28 mouse cellular contexts compared by ENCODE assay signal in genomic region chr15:6567993-6568392, GRCm38 (mm10). TPM values are rescaled to one million over a fixed set of nuclear protein-coding genes. Genes with fewer than 3 reads are reported as not detected.
DNase-seq lines count a peak whose midpoint lies in the region; ATAC-seq and TF ChIP-seq lines count a peak whose summit lies in the region.
"Had no signal": no experiment of that assay in that cellular context is flagged by ENCODE, and none has a peak within 500 bp of the region (broad histone marks: within the 10 kb centered on the region; RNA-seq: fewer than 3 reads in every experiment).

No protein-coding gene starts in this region.

- no peaks in the 10 kb centered on the region; the same call in 1 of the 2 replicates for H3K36me3 ChIP-seq in liver, embryonic 11.5 days (ENCODE audit: control insufficient read depth, insufficient read depth, low read length)
- no peaks in the 10 kb centered on the region for H3K36me3 ChIP-seq in C2C12 (ENCODE audit: control insufficient read depth, insufficient read depth)
- H3K36me3 ChIP-seq in small intestine, adult 2 months (ENCODE audit: control insufficient read depth, insufficient read depth, low read length), result no peaks in the 10 kb centered on the region
- H3K36me3 ChIP-seq: embryonic facial prominence, embryonic 13.5 days; heart, embryonic 15.5 days; kidney, embryonic 15.5 days; limb, embryonic 13.5 days; midbrain, embryonic 13.5 days; stomach, embryonic 15.5 days had no signal

- H3ac ChIP-seq in C2C12 (ENCODE audit: control insufficient read depth, insufficient read length, low read depth), result no peak overlapping the region

- no peaks in the 10 kb centered on the region for H3K79me2 ChIP-seq in C2C12 (ENCODE audit: control insufficient read depth, insufficient read depth)

- TF ChIP-seq POLR2A in small intestine, adult 2 months (IDR thresholded peaks at IDR 0.05; ENCODE audit: low read depth, low read length), result no peak

- WGBS in liver, embryonic 11.5 days, result 78% methylated on average over 5 of the region's 5 CpGs
- WGBS in small intestine, adult 2 months, result 36% methylated on average over 5 of the region's 5 CpGs

- ATAC-seq in liver, embryonic 11.5 days (replicated peaks; ENCODE audit: low FRiP score), result no peak
- ATAC-seq: forebrain, embryonic 16.5 days; hindbrain, embryonic 16.5 days; midbrain, embryonic 13.5 days had no signal

- H3K79me3 ChIP-seq in C2C12 (ENCODE audit: low read depth), result no peaks in the 10 kb centered on the region

- peaks cover 11% of the 10 kb centered on the region for H3K4me1 ChIP-seq in liver, embryonic 11.5 days (replicated peaks; ENCODE audit: control insufficient read depth, insufficient read depth, low read length)
- H3K4me1 ChIP-seq in brown adipose tissue, adult 24 weeks (ENCODE audit: control insufficient read depth, insufficient read depth, insufficient read length, low read length), result no peaks in the 10 kb centered on the region; the same call in 1 of the 2 replicates
- H3K4me1 ChIP-seq in small intestine, adult 2 months (ENCODE audit: control insufficient read depth, insufficient read depth, insufficient read length, low read length), result peaks cover 27% of the 10 kb centered on the region

- no peak overlapping the region for H3K4me2 ChIP-seq in liver, embryonic 11.5 days
- H3K4me2 ChIP-seq: embryonic facial prominence, embryonic 13.5 days; heart, embryonic 15.5 days; kidney, embryonic 15.5 days; limb, embryonic 13.5 days; lung, embryonic 14.5 days; midbrain, embryonic 13.5 days; stomach, embryonic 15.5 days had no signal

- no peak overlapping the region for H3K4me3 ChIP-seq in liver, embryonic 11.5 days (ENCODE audit: low read depth, low read length)
- no peak overlapping the region for H3K4me3 ChIP-seq in C2C12 (ENCODE audit: insufficient read depth, poor library complexity, severe bottlenecking)
- no peak overlapping the region for H3K4me3 ChIP-seq in brown adipose tissue, adult 24 weeks (ENCODE audit: insufficient read depth, low read depth, low read length)
- H3K4me3 ChIP-seq in small intestine, adult 2 months (ENCODE audit: low read depth, low read length), result no peak overlapping the region
- H3K4me3 ChIP-seq: embryonic facial prominence, embryonic 13.5 days; erythroblast, embryonic 14.5 days; gastrocnemius, adult 2 months; heart, embryonic 15.5 days; kidney, embryonic 15.5 days; limb, embryonic 13.5 days; midbrain, embryonic 13.5 days; stomach, embryonic 15.5 days had no signal

- no peaks in the 10 kb centered on the region for H3K9me3 ChIP-seq in liver, embryonic 11.5 days (ENCODE audit: control insufficient read depth, low read length)
- H3K9me3 ChIP-seq: embryonic facial prominence, embryonic 13.5 days; heart, embryonic 15.5 days; kidney, embryonic 15.5 days; limb, embryonic 13.5 days; midbrain, embryonic 13.5 days; stomach, embryonic 15.5 days had no signal

- H3K9ac ChIP-seq in liver, embryonic 11.5 days (ENCODE audit: low read depth, low read length), result no peak overlapping the region
- H3K9ac ChIP-seq: embryonic facial prominence, embryonic 13.5 days; heart, embryonic 15.5 days; kidney, embryonic 15.5 days; limb, embryonic 13.5 days; liver, embryonic 14.5 days; lung, embryonic 14.5 days; midbrain, embryonic 13.5 days; stomach, embryonic 15.5 days had no signal

- no peak for TF ChIP-seq CTCF in C2C12 (IDR thresholded peaks at IDR 0.05; ENCODE audit: control insufficient read depth, insufficient read depth, insufficient read length)
- no peak for TF ChIP-seq CTCF in small intestine, adult 2 months (IDR thresholded peaks at IDR 0.05; ENCODE audit: extremely low read depth, insufficient read length, insufficient replicate concordance, low read depth, low read length)

- H3K27ac ChIP-seq in liver, embryonic 11.5 days (ENCODE audit: low read depth, low read length), result no peak overlapping the region
- peak overlapping the region; percentile 64; the same call in 1 of the 2 replicates for H3K27ac ChIP-seq in brown adipose tissue, adult 24 weeks (replicated peaks; ENCODE audit: low read depth, low read length)
- H3K27ac ChIP-seq in small intestine, adult 2 months (ENCODE audit: insufficient read depth, low read depth, low read length), result peak overlapping the region; percentile 39; the same call in 1 of the 2 replicates
- H3K27ac ChIP-seq: embryonic facial prominence, embryonic 13.5 days; gastrocnemius, adult 2 months; heart, embryonic 15.5 days; kidney, embryonic 15.5 days; limb, embryonic 13.5 days; liver, embryonic 14.5 days; midbrain, embryonic 13.5 days had no signal

- DNase-seq in liver, embryonic 11.5 days (ENCODE audit: low spot score), result peak; percentile 17
- no peak for DNase-seq in liver
- DNase-seq in left cerebral cortex, adult 11 months (ENCODE audit: low spot score), result no peak
- DNase-seq in lung, postnatal 10 days, result no peak
- DNase-seq: adrenal gland, adult 8-10 months; cerebellum, adult 11 months; cerebellum, adult 9-10 months; cerebellum, postnatal 36 days; gastrocnemius, adult 2 months; kidney, adult 11 months; lung, embryonic 14.5 days; right cerebral cortex, postnatal 14 days; thymus, adult 18-20 months; thymus, postnatal 36 days had no signal

- no peaks in the 10 kb centered on the region for H3K27me3 ChIP-seq in liver, embryonic 11.5 days (replicated peaks; ENCODE audit: control insufficient read depth, insufficient read depth, low read length)
- H3K27me3 ChIP-seq in C2C12 (ENCODE audit: control insufficient read depth, insufficient read depth, insufficient read length), result no peaks in the 10 kb centered on the region
- no peaks in the 10 kb centered on the region for H3K27me3 ChIP-seq in small intestine, adult 2 months (ENCODE audit: control insufficient read depth, insufficient read depth, low read length)
- H3K27me3 ChIP-seq: CH12.LX; embryonic facial prominence, embryonic 13.5 days; heart, embryonic 15.5 days; kidney, embryonic 15.5 days; limb, embryonic 13.5 days; midbrain, embryonic 13.5 days; stomach, embryonic 15.5 days had no signal

TF ChIP-seq in C2C12, 6 proteins besides CTCF, POLR2A, EP300 and RAD21:
- TF ChIP-seq MAX (IDR thresholded peaks at IDR 0.05) (no peak), FOSL1 (IDR thresholded peaks at IDR 0.05; ENCODE audit: insufficient read depth, low read length, poor library complexity, severe bottlenecking) (peak; percentile 51)

RNA-seq across cellular contexts. Expression of gene Fyb, which starts 45.3 kb away (rescaled TPM):
- 38.7 and 41.1 TPM in 2 replicates for polyA plus RNA-seq in liver, embryonic 11.5 days (2014; fragmentation: Nextera tagmentation; extraction: Ambion mirVana)
- 190 TPM for polyA plus RNA-seq in C2C12 (2012; fragmentation: generic; extraction: Trizol)
- polyA plus RNA-seq in brown adipose tissue, adult 24 weeks (2012; ENCODE audit: insufficient read depth, insufficient read length, missing spikeins), result 4.6 and 12.6 TPM in 2 replicates
- polyA plus RNA-seq in small intestine, adult 2 months (2012; rRNA removed), result 67.5 and 97.3 TPM in 2 replicates
